Mouse (Mus musculus): ENCODE results near the gene Pip5k1c. TPM values are rescaled to one million over a fixed set of nuclear protein-coding genes. Genes with fewer than 3 reads are reported as not detected.

The Pip5k1c gene
- polyA plus RNA-seq, 1 experiment = 103 TPM

DNA sequence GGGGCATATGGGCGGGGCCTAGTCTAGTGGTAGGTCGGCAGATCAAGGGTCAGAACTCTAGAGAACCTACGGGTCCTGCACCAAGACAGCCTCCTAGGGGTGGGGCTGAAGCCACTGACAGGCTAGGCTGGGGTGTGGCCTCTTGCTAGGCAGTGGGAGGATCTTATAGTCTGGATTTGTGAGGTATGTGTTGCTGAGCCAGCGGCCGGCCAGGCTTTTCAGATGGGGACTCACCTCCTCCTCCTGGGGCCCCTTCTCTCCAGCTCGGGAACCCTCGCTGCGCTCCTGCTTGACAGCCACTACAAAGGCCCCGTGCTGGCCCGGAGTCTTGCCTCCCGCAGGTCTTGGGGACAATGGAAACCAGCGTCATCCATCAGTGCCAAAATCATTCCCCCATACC is 56.4 kb downstream of the Pip5k1c start:
- H3K4me3 ChIP-seq (replicated peaks; ENCODE audit: extremely low read depth, low read depth, low read length) = peak overlapping the region; percentile 86
- 10% methylated on average over 12 of the region's 12 CpGs for WGBS
- H3K4me1 ChIP-seq (ENCODE audit: control insufficient read depth, insufficient read depth, low read length) = peaks cover 11% of the 10 kb centered on the region
- TF ChIP-seq POLR2A (IDR thresholded peaks at IDR 0.05; ENCODE audit: borderline replicate concordance, extremely low read depth, low read depth, low read length) = no peak
- no peak for TF ChIP-seq CTCF (IDR thresholded peaks at IDR 0.05; ENCODE audit: insufficient read depth, low read length)
- DNase-seq = no peak

DNA sequence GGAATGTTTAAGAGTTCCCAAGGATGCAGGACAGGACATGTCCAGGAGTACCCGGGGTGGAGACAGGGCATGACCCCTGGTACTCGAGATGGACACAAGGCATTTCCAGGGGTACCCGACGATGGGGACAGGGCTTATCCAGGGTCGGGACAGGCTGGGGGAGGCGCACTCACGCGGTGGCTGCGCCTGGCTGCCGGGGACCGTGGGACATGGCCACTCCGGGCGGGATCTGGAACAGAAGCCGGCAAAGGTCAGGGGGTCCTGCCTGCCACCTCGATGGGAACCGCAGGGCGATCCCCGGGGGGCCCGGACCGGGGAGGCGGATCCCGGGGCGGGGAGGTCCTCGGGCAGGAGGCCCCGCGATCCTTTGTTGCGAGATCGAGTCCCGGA is 57.2 kb downstream of the Pip5k1c start:
- no peak for DNase-seq
- TF ChIP-seq POLR2A (IDR thresholded peaks at IDR 0.05; ENCODE audit: borderline replicate concordance, extremely low read depth, low read depth, low read length) (no peak), CTCF (IDR thresholded peaks at IDR 0.05; ENCODE audit: insufficient read depth, low read length) (no peak)
- H3K4me1 ChIP-seq (ENCODE audit: control insufficient read depth, insufficient read depth, low read length) = peaks cover 11% of the 10 kb centered on the region
- WGBS = under 1% methylated on average over 29 of the region's 29 CpGs
- H3K4me3 ChIP-seq (replicated peaks; ENCODE audit: extremely low read depth, low read depth, low read length) = peak overlapping the region; percentile 86

- H3K4me1 ChIP-seq (ENCODE audit: control insufficient read depth, insufficient read depth, low read length) = peaks cover 11% of the 10 kb centered on the region
- peak; percentile 98 for DNase-seq
- TF ChIP-seq CTCF (IDR thresholded peaks at IDR 0.05; ENCODE audit: insufficient read depth, low read length) = peak; percentile 79
- peak; percentile 46; the same call in 1 of the 2 replicates for TF ChIP-seq POLR2A (IDR thresholded peaks at IDR 0.05; ENCODE audit: borderline replicate concordance, extremely low read depth, low read depth, low read length)
- under 1% methylated on average over 54 of the region's 54 CpGs for WGBS
- peak within 1 kb of the TSS; percentile 86 for H3K4me3 ChIP-seq (replicated peaks; ENCODE audit: extremely low read depth, low read depth, low read length)
Observed at GRCm38 (mm10) chr10:81350351-81351063, 57.7 kb downstream of the Pip5k1c start, which contains the start of gene Hmg20b. Hmg20b (minus strand) TSS chr10:81350480.

GRCm38 (mm10) chr10:81351678-81352291 is 59.0 kb downstream of the Pip5k1c start:
- TF ChIP-seq POLR2A (IDR thresholded peaks at IDR 0.05; ENCODE audit: borderline replicate concordance, extremely low read depth, low read depth, low read length) (no peak), CTCF (IDR thresholded peaks at IDR 0.05; ENCODE audit: insufficient read depth, low read length) (no peak)
- 26% methylated on average over 9 of the region's 9 CpGs for WGBS
- H3K4me1 ChIP-seq (ENCODE audit: control insufficient read depth, insufficient read depth, low read length) = peaks cover 11% of the 10 kb centered on the region
- DNase-seq = no peak
- H3K4me3 ChIP-seq (replicated peaks; ENCODE audit: extremely low read depth, low read depth, low read length) = no peak overlapping the region

- 65% methylated on average over 9 of the region's 9 CpGs for WGBS
- peaks cover 7% of the 10 kb centered on the region; the same call in 1 of the 2 replicates for H3K4me1 ChIP-seq (ENCODE audit: control insufficient read depth, insufficient read depth, low read length)
- no peak for DNase-seq
- no peak for TF ChIP-seq POLR2A (IDR thresholded peaks at IDR 0.05; ENCODE audit: borderline replicate concordance, extremely low read depth, low read depth, low read length)
- no peak for TF ChIP-seq CTCF (IDR thresholded peaks at IDR 0.05; ENCODE audit: insufficient read depth, low read length)
- H3K4me3 ChIP-seq (replicated peaks; ENCODE audit: extremely low read depth, low read depth, low read length) = no peak overlapping the region
Observed at GRCm38 (mm10) chr10:81354738-81355477, 62.1 kb downstream of the Pip5k1c start.

DNA sequence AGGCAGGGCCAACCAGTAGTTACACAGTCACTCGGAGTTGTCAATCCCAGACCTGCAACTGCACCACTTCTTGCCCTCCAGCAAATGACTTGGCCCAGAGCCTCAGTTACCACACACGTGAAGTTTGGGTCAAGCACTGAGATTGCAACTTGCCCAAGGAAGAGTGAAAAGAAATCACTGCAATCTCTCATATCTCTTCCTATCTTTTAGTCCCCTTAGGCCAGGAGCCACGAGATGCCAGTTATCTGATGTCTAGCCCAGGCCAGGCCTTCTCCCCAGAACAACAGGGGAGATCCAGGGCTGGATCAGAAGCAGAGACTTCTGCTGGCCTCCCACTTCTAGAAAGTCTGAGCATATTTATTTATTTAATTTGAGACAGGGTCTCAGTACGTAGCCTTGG is 62.8 kb downstream of the Pip5k1c start:
- Histone ChIP-seq H3K4me1 (ENCODE audit: control insufficient read depth, insufficient read depth, low read length) (peaks cover 7% of the 10 kb centered on the region; the same call in 1 of the 2 replicates), H3K4me3 (replicated peaks; ENCODE audit: extremely low read depth, low read depth, low read length) (no peak overlapping the region)
- no peak for DNase-seq
- no peak for TF ChIP-seq CTCF (IDR thresholded peaks at IDR 0.05; ENCODE audit: insufficient read depth, low read length)
- TF ChIP-seq POLR2A (IDR thresholded peaks at IDR 0.05; ENCODE audit: borderline replicate concordance, extremely low read depth, low read depth, low read length) = no peak
- WGBS = 75% methylated on average over 4 of the region's 4 CpGs

- 52% methylated on average over 12 of the region's 12 CpGs for WGBS
- Histone ChIP-seq H3K4me1 (ENCODE audit: control insufficient read depth, insufficient read depth, low read length) (peaks cover 7% of the 10 kb centered on the region; the same call in 1 of the 2 replicates), H3K4me3 (replicated peaks; ENCODE audit: extremely low read depth, low read depth, low read length) (no peak overlapping the region)
- TF ChIP-seq CTCF (IDR thresholded peaks at IDR 0.05; ENCODE audit: insufficient read depth, low read length) = no peak
- no peak for TF ChIP-seq POLR2A (IDR thresholded peaks at IDR 0.05; ENCODE audit: borderline replicate concordance, extremely low read depth, low read depth, low read length)
- no peak for DNase-seq
Observed at GRCm38 (mm10) chr10:81356352-81356990, 63.7 kb downstream of the Pip5k1c start.

- 2% methylated on average over 79 of the region's 79 CpGs for WGBS
Observed at GRCm38 (mm10) chr10:81356991-81357844, 64.5 kb downstream of the Pip5k1c start, which contains the start of gene Mfsd12. Mfsd12 (plus strand) TSS chr10:81357491.

More at GRCm38 (mm10) chr10:81356991-81357844, 64.5 kb downstream of the Pip5k1c start, which contains the start of gene Mfsd12:
- peak within 1 kb of the TSS; percentile 87 for H3K4me3 ChIP-seq (replicated peaks; ENCODE audit: extremely low read depth, low read depth, low read length)
- TF ChIP-seq CTCF (IDR thresholded peaks at IDR 0.05; ENCODE audit: insufficient read depth, low read length) (no peak), POLR2A (IDR thresholded peaks at IDR 0.05; ENCODE audit: borderline replicate concordance, extremely low read depth, low read depth, low read length) (peak; percentile 28; the same call in 1 of the 2 replicates)
- peak; percentile 88 for DNase-seq
- peaks cover 7% of the 10 kb centered on the region; the same call in 1 of the 2 replicates for H3K4me1 ChIP-seq (ENCODE audit: control insufficient read depth, insufficient read depth, low read length)

Data from lung, adult 2 months (tissue).